Mouse (Mus musculus) central nervous system, embryonic 11.5 days (tissue): ENCODE data around the gene Oscar. TPM values are rescaled to one million over a fixed set of nuclear protein-coding genes. Genes with fewer than 3 reads are reported as not detected.

ENCODE experiments used
- polyA plus RNA-seq: library from polyadenylated mRNA; depleted of rRNA; stranded (reverse); fragments of >200 nt; gene quantifications from 2 replicates; pipeline ENCODE4 v1.2.3, GENCODE M21; 2012; rRNA removed

Gene Oscar
- 0.72 and 0.78 TPM in 2 replicates for polyA plus RNA-seq

GRCm38 (mm10) chr7:3616057-3616388, at the start of gene Oscar:
Gene Oscar, minus strand, starts transcription at chr7:3616157.

GRCm38 (mm10) chr7:3665215-3666114, 49.5 kb upstream of the Oscar start, which contains the start of gene Leng1:
Gene Leng1, minus strand, starts transcription at chr7:3665840.

GRCm38 (mm10) chr7:3644672-3645487, 28.9 kb upstream of the Oscar start, which contains the start of gene Cnot3:
Gene Cnot3, plus strand, starts transcription at chr7:3645268.

GRCm38 (mm10) chr7:3629543-3630477, 13.9 kb upstream of the Oscar start, which contains the start of the genes Tfpt and Prpf31:
Gene Tfpt, minus strand, starts transcription at chr7:3629929.
Gene Prpf31, plus strand, starts transcription at chr7:3629985.

GRCm38 (mm10) chr7:3617242-3617995, 1.5 kb upstream of the Oscar start, which contains the start of gene Ndufa3:
Gene Ndufa3, plus strand, starts transcription at chr7:3617373.

Other genes with a start within 250 kb of the Oscar start
- 6.6 and 8.6 TPM in 2 replicates for gene Cacng8, start 225.5 kb downstream of the Oscar start, polyA plus RNA-seq
- 0.41 and 1.1 TPM in 2 replicates for gene Cacng6, start 192.0 kb downstream of the Oscar start, polyA plus RNA-seq
- 0.11 TPM in 1 of 2 replicates, not detected in the other for gene Tarm1, start 113.5 kb downstream of the Oscar start, polyA plus RNA-seq
- gene Ndufa3, start 1.2 kb upstream of the Oscar start, polyA plus RNA-seq: 170 and 221 TPM in 2 replicates
- 27.4 and 59.0 TPM in 2 replicates for gene Tfpt, start 13.8 kb upstream of the Oscar start, polyA plus RNA-seq
- gene Prpf31, start 13.8 kb upstream of the Oscar start, polyA plus RNA-seq: 109 and 130 TPM in 2 replicates
- gene Cnot3, start 29.1 kb upstream of the Oscar start, polyA plus RNA-seq: 93.2 and 93.8 TPM in 2 replicates
- 9.6 and 14.9 TPM in 2 replicates for gene Leng1, start 49.7 kb upstream of the Oscar start, polyA plus RNA-seq
- gene Tmc4, start 61.4 kb upstream of the Oscar start, polyA plus RNA-seq: 11.1 and 12.2 TPM in 2 replicates
- gene Tsen34, start 76.7 kb upstream of the Oscar start, polyA plus RNA-seq: 145 and 171 TPM in 2 replicates
- 27.2 and 42.3 TPM in 2 replicates for gene Mboat7, start 77.4 kb upstream of the Oscar start, polyA plus RNA-seq
- gene Rps9, start 87.8 kb upstream of the Oscar start, polyA plus RNA-seq: 3,019 and 3,270 TPM in 2 replicates
- gene Pirb, start 104.2 kb upstream of the Oscar start, polyA plus RNA-seq: 0.20 and 0.22 TPM in 2 replicates
- not detected in 2 replicates for gene Gm15448, start 209.5 kb upstream of the Oscar start, polyA plus RNA-seq
- gene Pira2, start 228.9 kb upstream of the Oscar start, polyA plus RNA-seq: 0.01 and 0.02 TPM in 2 replicates